In genomic region chr4:149822126-149822525, GRCm38 (mm10) we compare ENCODE assay signal across 8 mouse cellular contexts. TPM values are rescaled to one million over a fixed set of nuclear protein-coding genes. Genes with fewer than 3 reads are reported as not detected.
A peak's percentile ranks its signal among the peaks of the same experiment; 100 is the strongest.
DNase-seq lines count a peak whose midpoint lies in the region; ATAC-seq and TF ChIP-seq lines count a peak whose summit lies in the region.
"Had no signal": no experiment of that assay in that cellular context is flagged by ENCODE, and none has a peak within 500 bp of the region (broad histone marks: within the 10 kb centered on the region; RNA-seq: fewer than 3 reads in every experiment).

No protein-coding gene starts in this region.

- no peak overlapping the region for H3K9ac ChIP-seq in embryonic facial prominence, embryonic 12.5 days
- no peak overlapping the region for H3K9ac ChIP-seq in hindbrain, postnatal 0 days (replicated peaks; ENCODE audit: low read length)
- H3K9ac ChIP-seq in lung, embryonic 15.5 days, result no peak overlapping the region

- peak overlapping the region; percentile 52 for H3K27ac ChIP-seq in embryonic facial prominence, embryonic 12.5 days
- no peak overlapping the region for H3K27ac ChIP-seq in hindbrain, postnatal 0 days
- H3K27ac ChIP-seq in lung, embryonic 15.5 days, result peak overlapping the region; percentile 4; the same call in 1 of the 2 replicates
- H3K27ac ChIP-seq: macrophage had no signal

- H3K9me3 ChIP-seq in embryonic facial prominence, embryonic 12.5 days, result no peaks in the 10 kb centered on the region
- no peaks in the 10 kb centered on the region for H3K9me3 ChIP-seq in hindbrain, postnatal 0 days (ENCODE audit: low read length)
- H3K9me3 ChIP-seq in lung, embryonic 15.5 days, result no peaks in the 10 kb centered on the region

- DNase-seq in MN1 (ENCODE audit: low spot score) (peak; percentile 38), adipocyte (ENCODE audit: low spot score) (peak; percentile 43)
- DNase-seq in hindbrain, postnatal 0 days (ENCODE audit: low spot score), result peak; percentile 76
- no peak for DNase-seq in spleen, postnatal 14 days (ENCODE audit: low spot score in 2 of 2)
- no peak for DNase-seq in layer of hippocampus, adult 9-10 months (ENCODE audit: low spot score)

- H3K4me1 ChIP-seq in embryonic facial prominence, embryonic 12.5 days, result peaks cover 15% of the 10 kb centered on the region; the same call in 1 of the 2 replicates
- H3K4me1 ChIP-seq in hindbrain, postnatal 0 days (ENCODE audit: insufficient read depth, low read length), result no peaks in the 10 kb centered on the region; the same call in 1 of the 2 replicates
- H3K4me1 ChIP-seq in lung, embryonic 15.5 days, result peaks cover 23% of the 10 kb centered on the region

- no peaks in the 10 kb centered on the region for H3K27me3 ChIP-seq in embryonic facial prominence, embryonic 12.5 days
- no peaks in the 10 kb centered on the region for H3K27me3 ChIP-seq in hindbrain, postnatal 0 days (ENCODE audit: insufficient read depth, low read length)
- no peaks in the 10 kb centered on the region for H3K27me3 ChIP-seq in lung, embryonic 15.5 days

- 40% methylated on average over 9 of the region's 9 CpGs for whole genome bisulfite sequencing in embryonic facial prominence, embryonic 12.5 days
- 28% methylated on average over 9 of the region's 9 CpGs for WGBS in hindbrain, postnatal 0 days
- 25% methylated on average over 9 of the region's 9 CpGs for WGBS in lung, embryonic 15.5 days

- 0 out of 2 replicates have a peak overlapping the region, but pooled peaks have one; percentile 18 for H3K4me2 ChIP-seq in embryonic facial prominence, embryonic 12.5 days (replicated peaks)
- H3K4me2 ChIP-seq in hindbrain, postnatal 0 days (ENCODE audit: low read depth, low read length), result peak overlapping the region; percentile 13; the same call in 1 of the 2 replicates
- H3K4me2 ChIP-seq in lung, embryonic 15.5 days, result no peak overlapping the region

- no peak overlapping the region for H3K4me3 ChIP-seq in embryonic facial prominence, embryonic 12.5 days
- no peak overlapping the region for H3K4me3 ChIP-seq in hindbrain, postnatal 0 days (ENCODE audit: low read length)
- H3K4me3 ChIP-seq in lung, embryonic 15.5 days, result no peak overlapping the region

- peak; percentile 78 for ATAC-seq in embryonic facial prominence, embryonic 12.5 days (ENCODE audit: insufficient number of reproducible peaks, insufficient read depth, low FRiP score, low TSS enrichment)
- peak; percentile 77 for ATAC-seq in hindbrain, postnatal 0 days
- peak; percentile 55; the same call in 1 of the 2 replicates for ATAC-seq in lung, embryonic 15.5 days (ENCODE audit: borderline replicate concordance, extremely low read depth, low FRiP score, low TSS enrichment)

- H3K36me3 ChIP-seq in embryonic facial prominence, embryonic 12.5 days, result no peaks in the 10 kb centered on the region
- H3K36me3 ChIP-seq in hindbrain, postnatal 0 days (ENCODE audit: insufficient read depth, low read length), result no peaks in the 10 kb centered on the region
- no peaks in the 10 kb centered on the region for H3K36me3 ChIP-seq in lung, embryonic 15.5 days

- no peak for TF ChIP-seq CTCF in hindbrain, postnatal 0 days (IDR thresholded peaks at IDR 0.05; ENCODE audit: low read depth)

RNA-seq across cellular contexts. Expression of gene Slc25a33, which starts 48.0 kb away (rescaled TPM):
- polyA plus RNA-seq in embryonic facial prominence, embryonic 12.5 days (2016; fragmentation: Nextera tagmentation; extraction: Ambion mirVana), result 15.7 and 16.6 TPM in 2 replicates
- 20.4 and 21.6 TPM in 2 replicates for total RNA-seq in hindbrain, postnatal 0 days (2014; rRNA removed)
- 38.2 and 39.6 TPM in 2 replicates for polyA plus RNA-seq in hindbrain, postnatal 0 days (2015; fragmentation: Nextera tagmentation; extraction: Ambion mirVana)
- 8.5 and 8.7 TPM in 2 replicates for polyA plus RNA-seq in lung, embryonic 15.5 days (2015; fragmentation: Nextera tagmentation; extraction: Ambion mirVana)

Comparison
In these comparisons a context has a peak if more than half of its experiments do, and no peak if none do; other contexts are left out.
1. DNase-seq: peak in MN1 (single experiment), adipocyte (single experiment) and hindbrain, postnatal 0 days (single experiment); none in spleen, postnatal 14 days (0 of 2) and layer of hippocampus, adult 9-10 months (single experiment).
2. Peak in every context shown above with its lines, with median percentiles within 50 percentile points of each other: ATAC-seq.